Mouse (Mus musculus): Measurements from ENCODE around the gene Olfr1500. TPM values are rescaled to one million over a fixed set of nuclear protein-coding genes. Genes with fewer than 3 reads are reported as not detected.
"Not testable (repeated sequence)": the region's sequence is repeated elsewhere in the genome, so short reads cannot be mapped to it uniquely, and the experiment has no call there.

The Olfr1500 gene
- polyA plus RNA-seq (2016; fragmentation: Nextera tagmentation; extraction: Ambion mirVana): not detected in 2 replicates

GRCm38 (mm10) chr19:13830388-13830787, at the start of gene Olfr1500:
Olfr1500 (minus strand) TSS chr19:13830488.
- no peak for DNase-seq (ENCODE audit: low spot score)
- Histone ChIP-seq H3K9me3 (no peaks in the 10 kb centered on the region), H3K27me3 (ENCODE audit: insufficient read depth, poor library complexity, severe bottlenecking) (no peaks in the 10 kb centered on the region), H3K4me1 (replicated peaks) (no peaks in the 10 kb centered on the region), H3K4me3 (no peak within 1 kb of the TSS), H3K36me3 (no peaks in the 10 kb centered on the region), H3K27ac (no peak within 1 kb of the TSS)

- H3K9me3 ChIP-seq: no peaks in the 10 kb centered on the region
- no peak within 1 kb of the TSS for H3K27ac ChIP-seq
- 92% methylated on average over 1 of the region's 1 CpGs for WGBS
- H3K27me3 ChIP-seq (ENCODE audit: insufficient read depth, poor library complexity, severe bottlenecking): no peaks in the 10 kb centered on the region
- H3K36me3 ChIP-seq: no peaks in the 10 kb centered on the region
- no peaks in the 10 kb centered on the region for H3K4me1 ChIP-seq (replicated peaks)
- no peak for DNase-seq (ENCODE audit: low spot score)
- no peak within 1 kb of the TSS for H3K4me3 ChIP-seq
These were observed 31.2 kb upstream of the Olfr1500 start, which contains the start of gene Olfr1502 for GRCm38 (mm10) chr19:13861495-13861894. Olfr1502 (plus strand) TSS chr19:13861795.

- H3K4me3 ChIP-seq; H3K27me3 ChIP-seq (ENCODE audit: insufficient read depth, poor library complexity, severe bottlenecking); H3K36me3 ChIP-seq; H3K9me3 ChIP-seq; H3K4me1 ChIP-seq (replicated peaks); DNase-seq (ENCODE audit: low spot score); H3K27ac ChIP-seq: not testable (repeated sequence)
These were observed 20.3 kb upstream of the Olfr1500 start, which contains the start of gene Olfr1501 for GRCm38 (mm10) chr19:13850592-13850991. Olfr1501 (minus strand) TSS chr19:13850692.

GRCm38 (mm10) chr19:13828447-13828846, 1.8 kb downstream of the Olfr1500 start:
- no peak overlapping the region for H3K4me3 ChIP-seq
- H3K27ac ChIP-seq: no peak overlapping the region
- H3K27me3 ChIP-seq (ENCODE audit: insufficient read depth, poor library complexity, severe bottlenecking): no peaks in the 10 kb centered on the region
- WGBS: 82% methylated on average over 3 of the region's 3 CpGs
- no peak for DNase-seq (ENCODE audit: low spot score)
- no peaks in the 10 kb centered on the region for H3K4me1 ChIP-seq (replicated peaks)
- H3K9me3 ChIP-seq: no peaks in the 10 kb centered on the region
- no peaks in the 10 kb centered on the region for H3K36me3 ChIP-seq

- DNase-seq (ENCODE audit: low spot score): no peak
- WGBS: 69% methylated on average over 5 of the region's 5 CpGs
- H3K9me3 ChIP-seq: no peaks in the 10 kb centered on the region
- no peak overlapping the region for H3K4me3 ChIP-seq
- no peaks in the 10 kb centered on the region for H3K36me3 ChIP-seq
- H3K27ac ChIP-seq: no peak overlapping the region
- H3K27me3 ChIP-seq (ENCODE audit: insufficient read depth, poor library complexity, severe bottlenecking): no peaks in the 10 kb centered on the region
- H3K4me1 ChIP-seq (replicated peaks): no peaks in the 10 kb centered on the region
These were observed 9.4 kb downstream of the Olfr1500 start for GRCm38 (mm10) chr19:13820847-13821246.

GRCm38 (mm10) chr19:13819347-13819746, 10.9 kb downstream of the Olfr1500 start, which contains the start of gene Olfr1499:
Olfr1499 (minus strand) TSS chr19:13819447.
- Histone ChIP-seq H3K36me3 (no peaks in the 10 kb centered on the region), H3K27me3 (ENCODE audit: insufficient read depth, poor library complexity, severe bottlenecking) (no peaks in the 10 kb centered on the region), H3K4me1 (replicated peaks) (no peaks in the 10 kb centered on the region), H3K9me3 (no peaks in the 10 kb centered on the region), H3K4me3 (no peak within 1 kb of the TSS), H3K27ac (no peak within 1 kb of the TSS)
- no peak for DNase-seq (ENCODE audit: low spot score)

- Histone ChIP-seq H3K4me3 (no peak overlapping the region), H3K27me3 (ENCODE audit: insufficient read depth, poor library complexity, severe bottlenecking) (no peaks in the 10 kb centered on the region), H3K27ac (no peak overlapping the region), H3K36me3 (no peaks in the 10 kb centered on the region), H3K4me1 (replicated peaks) (no peaks in the 10 kb centered on the region), H3K9me3 (no peaks in the 10 kb centered on the region)
- no peak for DNase-seq (ENCODE audit: low spot score)
- WGBS: 36% methylated on average over 5 of the region's 5 CpGs
These were observed 11.5 kb downstream of the Olfr1500 start for GRCm38 (mm10) chr19:13818827-13819226.

GRCm38 (mm10) chr19:13812823-13813222, 17.5 kb downstream of the Olfr1500 start:
- no peaks in the 10 kb centered on the region for H3K4me1 ChIP-seq (replicated peaks)
- no peak overlapping the region for H3K4me3 ChIP-seq
- no peak for DNase-seq (ENCODE audit: low spot score)
- H3K9me3 ChIP-seq: no peaks in the 10 kb centered on the region
- H3K27ac ChIP-seq: no peak overlapping the region
- 66% methylated on average over 2 of the region's 2 CpGs for WGBS
- no peaks in the 10 kb centered on the region for H3K27me3 ChIP-seq (ENCODE audit: insufficient read depth, poor library complexity, severe bottlenecking)
- no peaks in the 10 kb centered on the region for H3K36me3 ChIP-seq

GRCm38 (mm10) chr19:13805486-13805885, 24.8 kb downstream of the Olfr1500 start:
- not testable (repeated sequence) for DNase-seq (ENCODE audit: low spot score); H3K27ac ChIP-seq; H3K4me1 ChIP-seq (replicated peaks); H3K9me3 ChIP-seq; H3K4me3 ChIP-seq; H3K36me3 ChIP-seq; H3K27me3 ChIP-seq (ENCODE audit: insufficient read depth, poor library complexity, severe bottlenecking)
- WGBS: 68% methylated on average over 1 of the region's 1 CpGs

- no peak for DNase-seq (ENCODE audit: low spot score)
- Histone ChIP-seq H3K36me3 (no peaks in the 10 kb centered on the region), H3K27ac (no peak within 1 kb of the TSS), H3K27me3 (ENCODE audit: insufficient read depth, poor library complexity, severe bottlenecking) (no peaks in the 10 kb centered on the region), H3K4me1 (replicated peaks) (no peaks in the 10 kb centered on the region), H3K9me3 (no peaks in the 10 kb centered on the region), H3K4me3 (no peak within 1 kb of the TSS)
These were observed 32.2 kb downstream of the Olfr1500 start, which contains the start of gene Olfr1497 for GRCm38 (mm10) chr19:13798102-13798501. Olfr1497 (minus strand) TSS chr19:13798202.

GRCm38 (mm10) chr19:13777578-13777977, 52.7 kb downstream of the Olfr1500 start, which contains the start of gene Olfr1496:
Olfr1496 (plus strand) TSS chr19:13777878.
- H3K36me3 ChIP-seq: no peaks in the 10 kb centered on the region
- WGBS: 88% methylated on average over 1 of the region's 1 CpGs

More at GRCm38 (mm10) chr19:13777578-13777977, 52.7 kb downstream of the Olfr1500 start, which contains the start of gene Olfr1496:
- Histone ChIP-seq H3K27me3 (ENCODE audit: insufficient read depth, poor library complexity, severe bottlenecking) (no peaks in the 10 kb centered on the region), H3K9me3 (no peaks in the 10 kb centered on the region), H3K27ac (no peak within 1 kb of the TSS), H3K4me3 (no peak within 1 kb of the TSS), H3K4me1 (replicated peaks) (no peaks in the 10 kb centered on the region)
- DNase-seq (ENCODE audit: low spot score): no peak

Other genes starting within 250 kb of the Olfr1500 start
- not detected in 2 replicates for gene Olfr1484, start 247.0 kb downstream of the Olfr1500 start, polyA plus RNA-seq (2016; fragmentation: Nextera tagmentation; extraction: Ambion mirVana)
- not detected in 2 replicates for gene Olfr1487, start 213.1 kb downstream of the Olfr1500 start, polyA plus RNA-seq (2016; fragmentation: Nextera tagmentation; extraction: Ambion mirVana)
- not detected in 2 replicates for gene Olfr1489, start 198.9 kb downstream of the Olfr1500 start, polyA plus RNA-seq (2016; fragmentation: Nextera tagmentation; extraction: Ambion mirVana)
- gene Olfr1490, start 179.4 kb downstream of the Olfr1500 start, polyA plus RNA-seq (2016; fragmentation: Nextera tagmentation; extraction: Ambion mirVana): not detected in 2 replicates
- not detected in 2 replicates for gene Olfr1491, start 133.2 kb downstream of the Olfr1500 start, polyA plus RNA-seq (2016; fragmentation: Nextera tagmentation; extraction: Ambion mirVana)
- gene Olfr1493-ps1, start 107.2 kb downstream of the Olfr1500 start, polyA plus RNA-seq (2016; fragmentation: Nextera tagmentation; extraction: Ambion mirVana): not detected in 2 replicates
- not detected in 2 replicates for gene Olfr1494, start 90.8 kb downstream of the Olfr1500 start, polyA plus RNA-seq (2016; fragmentation: Nextera tagmentation; extraction: Ambion mirVana)
- gene Olfr1495, start 65.9 kb downstream of the Olfr1500 start, polyA plus RNA-seq (2016; fragmentation: Nextera tagmentation; extraction: Ambion mirVana): not detected in 2 replicates
- gene Olfr1496, start 52.6 kb downstream of the Olfr1500 start, polyA plus RNA-seq (2016; fragmentation: Nextera tagmentation; extraction: Ambion mirVana): not detected in 2 replicates
- not detected in 2 replicates for gene Olfr1497, start 32.3 kb downstream of the Olfr1500 start, polyA plus RNA-seq (2016; fragmentation: Nextera tagmentation; extraction: Ambion mirVana)
- not detected in 2 replicates for gene Olfr1499, start 11.0 kb downstream of the Olfr1500 start, polyA plus RNA-seq (2016; fragmentation: Nextera tagmentation; extraction: Ambion mirVana)
- gene Olfr1501, start 20.2 kb upstream of the Olfr1500 start, polyA plus RNA-seq (2016; fragmentation: Nextera tagmentation; extraction: Ambion mirVana): not detected in 2 replicates
- not detected in 2 replicates for gene Olfr1502, start 31.3 kb upstream of the Olfr1500 start, polyA plus RNA-seq (2016; fragmentation: Nextera tagmentation; extraction: Ambion mirVana)
- gene Olfr1504, start 67.4 kb upstream of the Olfr1500 start, polyA plus RNA-seq (2016; fragmentation: Nextera tagmentation; extraction: Ambion mirVana): not detected in 2 replicates
- gene Olfr1505, start 83.0 kb upstream of the Olfr1500 start, polyA plus RNA-seq (2016; fragmentation: Nextera tagmentation; extraction: Ambion mirVana): not detected in 2 replicates

Data from hindbrain, embryonic 10.5 days (tissue).